Mouse (Mus musculus) olfactory bulb, adult 2 months (tissue): Measurements from ENCODE around the gene 4930564D02Rik.

Source experiments
- CTCF ChIP-seq: fragments of 200-500 bp; IDR thresholded peaks from 2 replicates; pipeline ENCODE4 v1.5.1; 2012; ENCODE audit warnings: low read depth, mild to moderate bottlenecking, low read length, moderate library complexity; ENCODE audit not compliant: insufficient read depth
- POLR2A ChIP-seq: fragments of 200-500 bp; IDR thresholded peaks from 2 replicates; pipeline ENCODE4 v1.6.1; 2012; ENCODE audit warnings: mild to moderate bottlenecking, low read depth, low read length, moderate library complexity; ENCODE audit not compliant: insufficient read depth

DNA sequence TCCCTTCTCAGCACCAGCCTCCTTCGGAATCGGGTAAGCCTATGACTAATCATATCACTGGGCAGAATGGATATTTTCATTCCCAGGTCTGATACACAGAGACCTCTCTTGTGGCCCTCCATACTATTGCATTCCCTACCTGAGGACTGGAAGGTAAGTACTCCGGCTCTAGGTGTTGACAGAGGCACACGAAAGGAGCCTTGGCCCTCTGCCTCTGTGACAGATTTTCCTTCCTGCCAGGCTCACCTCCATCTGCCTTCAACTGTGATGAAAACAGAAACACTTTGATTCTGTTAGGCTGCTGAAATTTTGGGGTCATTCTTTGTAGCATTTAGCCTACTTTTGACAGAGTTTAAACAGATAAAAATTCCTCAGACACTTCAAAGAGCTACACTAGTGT lies 47.2 kb downstream of the 4930564D02Rik start:
- TF ChIP-seq CTCF, result no peak
- TF ChIP-seq POLR2A, result no peak
